Mouse (Mus musculus): Measurements from ENCODE around the gene Atg4d. TPM values are rescaled to one million over a fixed set of nuclear protein-coding genes. Genes with fewer than 3 reads are reported as not detected.
"Not testable (repeated sequence)": the region's sequence is repeated elsewhere in the genome, so short reads cannot be mapped to it uniquely, and the experiment has no call there.

Atg4d gene
- 53.1 and 55.0 TPM in 2 replicates for polyA plus RNA-seq (2015; fragmentation: Nextera tagmentation; extraction: Ambion mirVana)

DNA sequence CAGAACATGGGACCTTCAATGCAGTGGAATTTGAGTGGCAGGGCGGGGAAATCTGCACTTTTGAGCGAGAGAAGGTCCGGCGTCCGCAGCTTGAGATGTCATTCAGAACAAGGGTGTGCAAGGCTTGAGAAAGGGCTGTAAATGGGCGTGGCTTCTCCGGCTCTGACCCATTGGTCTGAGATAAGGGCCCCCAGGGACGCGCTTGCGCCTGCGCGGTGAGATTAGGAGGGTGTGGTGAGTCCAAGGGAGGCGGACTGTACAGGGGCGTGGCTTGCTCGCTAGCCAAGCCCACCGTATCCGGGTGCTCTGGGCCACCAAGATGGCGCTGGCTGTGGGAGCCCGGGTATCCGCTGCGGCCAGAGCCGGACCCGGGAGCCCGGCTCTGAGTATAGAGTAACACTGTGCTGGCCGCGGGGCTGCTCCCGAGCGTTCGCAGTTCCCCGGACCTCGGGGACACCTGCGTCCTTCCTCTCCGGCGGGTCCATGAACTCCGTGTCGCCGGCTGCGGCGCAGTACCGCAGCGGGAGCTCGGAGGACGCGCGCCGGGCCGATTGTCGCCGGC, at the start of gene Atg4d:
TSS of gene Atg4d (plus strand) at position 294 of the 562 bp plus-strand sequence.
- H3K27me3 ChIP-seq: no peaks in the 10 kb centered on the region
- H3K9me3 ChIP-seq: no peaks in the 10 kb centered on the region
- peak within 1 kb of the TSS; percentile 92 for H3K9ac ChIP-seq (replicated peaks)
- H3K4me2 ChIP-seq (replicated peaks): peak within 1 kb of the TSS; percentile 82
- peaks cover 21% of the 10 kb centered on the region for H3K4me1 ChIP-seq
- peaks cover 28% of the 10 kb centered on the region for H3K36me3 ChIP-seq
- ATAC-seq (replicated peaks): peak; percentile 97
- WGBS: under 1% methylated on average over 49 of the region's 49 CpGs
- peak within 1 kb of the TSS; percentile 70 for H3K27ac ChIP-seq (replicated peaks)
- peak within 1 kb of the TSS; percentile 84 for H3K4me3 ChIP-seq

DNA sequence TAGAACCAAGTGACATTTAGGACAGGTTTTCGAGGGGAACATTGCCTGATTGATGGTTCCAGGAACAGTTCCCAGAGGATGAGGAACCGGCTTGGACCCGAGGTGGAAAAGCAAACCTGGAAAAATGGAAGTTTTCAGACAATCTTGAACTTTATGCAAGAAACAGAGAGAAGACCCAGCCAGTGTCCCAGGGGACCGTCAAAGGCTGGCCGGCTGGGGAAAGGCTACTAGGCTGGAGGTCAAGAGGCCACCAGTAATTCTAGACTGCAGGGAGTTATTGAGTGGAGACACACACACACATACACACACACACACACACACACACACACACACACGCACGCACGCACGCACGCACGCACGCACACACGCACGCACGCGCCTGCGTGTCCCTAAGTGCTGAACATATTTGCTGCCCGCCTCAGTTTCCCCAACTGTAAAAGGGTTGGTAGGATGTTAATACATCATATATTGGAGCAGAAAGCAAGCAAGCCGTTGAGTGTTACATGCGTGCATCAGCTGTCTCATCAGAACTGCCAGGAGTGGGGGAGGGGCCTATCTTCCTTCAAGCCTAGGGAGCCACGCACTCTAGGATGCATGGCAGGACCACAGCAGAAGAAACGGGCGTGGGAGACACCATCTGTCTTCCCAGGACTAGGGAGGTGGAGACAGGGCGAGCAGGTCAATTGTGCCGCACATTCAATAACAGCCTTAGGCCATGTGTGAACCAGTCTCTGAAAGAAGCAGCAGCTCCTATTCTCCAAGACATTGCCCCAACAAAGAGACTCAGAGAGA, 48.8 kb upstream of the Atg4d start:
- H3K9me3 ChIP-seq: no peaks in the 10 kb centered on the region
- no peak overlapping the region for H3K9ac ChIP-seq (replicated peaks)
- peaks cover 5% of the 10 kb centered on the region; the same call in 1 of the 2 replicates for H3K36me3 ChIP-seq
- no peaks in the 10 kb centered on the region for H3K27me3 ChIP-seq
- ATAC-seq (replicated peaks): peak; percentile 62
- H3K4me2 ChIP-seq (replicated peaks): peak overlapping the region; percentile 20; the same call in 1 of the 2 replicates
- no peak overlapping the region for H3K27ac ChIP-seq (replicated peaks)
- H3K4me1 ChIP-seq: peaks cover 12% of the 10 kb centered on the region
- H3K4me3 ChIP-seq: no peak overlapping the region
- WGBS: 72% methylated on average over 25 of the region's 25 CpGs

DNA sequence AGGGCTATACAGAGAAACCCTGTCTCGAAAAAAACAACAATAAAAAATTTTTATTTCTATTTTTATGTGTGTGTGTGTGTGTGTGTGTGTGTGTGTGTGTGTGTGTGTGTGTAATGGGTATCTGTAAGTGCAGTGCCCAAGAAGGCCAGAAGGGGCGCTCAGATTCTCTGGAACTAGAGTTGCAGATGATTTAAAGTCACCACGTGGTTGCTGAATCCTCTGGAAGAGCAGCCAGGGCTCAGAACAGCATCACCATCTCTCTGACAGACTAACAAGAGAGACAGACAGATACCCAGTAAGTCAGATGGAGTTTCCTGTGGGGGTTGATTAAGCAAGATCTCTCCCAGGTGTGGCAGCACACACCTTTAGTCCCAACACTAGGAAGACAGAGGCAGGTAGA, 45.3 kb upstream of the Atg4d start:
- WGBS: 58% methylated on average over 3 of the region's 3 CpGs
- H3K36me3 ChIP-seq: no peaks in the 10 kb centered on the region
- no peak overlapping the region for H3K27ac ChIP-seq (replicated peaks)
- no peak overlapping the region for H3K4me2 ChIP-seq (replicated peaks)
- no peaks in the 10 kb centered on the region for H3K27me3 ChIP-seq
- peaks cover 15% of the 10 kb centered on the region for H3K4me1 ChIP-seq
- no peak for ATAC-seq (replicated peaks)
- no peak overlapping the region for H3K4me3 ChIP-seq
- H3K9ac ChIP-seq (replicated peaks): no peak overlapping the region
- H3K9me3 ChIP-seq: no peaks in the 10 kb centered on the region

DNA sequence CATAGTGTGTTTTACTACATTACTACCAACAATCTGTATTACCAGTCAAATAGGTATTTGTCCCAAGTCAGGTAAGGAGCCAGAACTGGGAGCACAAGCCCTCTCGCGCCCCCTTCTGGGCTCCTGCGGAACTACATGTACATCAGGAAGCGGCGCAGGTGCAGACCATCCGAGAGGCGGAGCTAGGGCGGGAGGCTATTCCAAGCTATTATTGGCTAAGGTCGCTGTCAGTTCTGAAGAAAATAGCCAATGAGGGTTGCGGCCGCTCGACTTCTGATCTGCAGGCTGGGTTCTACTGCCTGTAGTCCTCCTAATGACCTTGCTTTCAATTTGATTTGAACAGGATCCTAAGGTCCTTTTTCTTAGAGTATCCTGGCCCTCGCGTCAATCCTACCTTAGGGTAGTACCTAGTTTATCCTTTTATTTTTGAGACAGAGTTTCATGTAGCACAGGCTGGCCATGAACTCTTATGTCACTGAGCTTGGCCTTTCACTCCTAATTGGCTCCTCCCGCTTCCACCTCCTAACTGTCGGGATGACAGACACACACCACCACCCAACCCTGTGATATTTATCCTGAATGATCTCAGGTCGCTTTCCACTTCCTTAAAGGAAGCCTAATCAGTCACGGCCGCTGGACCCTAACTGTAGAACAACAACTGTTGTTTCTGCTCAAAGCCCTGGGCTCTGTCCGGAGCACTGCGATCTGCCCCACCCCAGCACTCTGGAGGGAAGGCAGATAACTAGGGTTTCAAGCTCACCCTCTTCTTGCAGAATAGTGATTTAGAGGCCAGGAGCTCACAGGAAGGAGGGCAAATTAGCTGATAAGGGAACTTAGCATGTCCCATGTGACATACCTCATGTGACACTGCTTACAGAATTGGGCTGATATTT, 44.4 kb upstream of the Atg4d start:
- Histone ChIP-seq H3K4me3 (peak overlapping the region; percentile 29), H3K4me2 (replicated peaks) (peak overlapping the region; percentile 39), H3K36me3 (no peaks in the 10 kb centered on the region), H3K27me3 (no peaks in the 10 kb centered on the region), H3K27ac (replicated peaks) (no peak overlapping the region), H3K4me1 (peaks cover 19% of the 10 kb centered on the region), H3K9ac (replicated peaks) (0 out of 2 replicates have a peak overlapping the region, but pooled peaks have one; percentile 5), H3K9me3 (no peaks in the 10 kb centered on the region)
- peak; percentile 84 for ATAC-seq (replicated peaks)
- 17% methylated on average over 21 of the region's 21 CpGs for WGBS

DNA sequence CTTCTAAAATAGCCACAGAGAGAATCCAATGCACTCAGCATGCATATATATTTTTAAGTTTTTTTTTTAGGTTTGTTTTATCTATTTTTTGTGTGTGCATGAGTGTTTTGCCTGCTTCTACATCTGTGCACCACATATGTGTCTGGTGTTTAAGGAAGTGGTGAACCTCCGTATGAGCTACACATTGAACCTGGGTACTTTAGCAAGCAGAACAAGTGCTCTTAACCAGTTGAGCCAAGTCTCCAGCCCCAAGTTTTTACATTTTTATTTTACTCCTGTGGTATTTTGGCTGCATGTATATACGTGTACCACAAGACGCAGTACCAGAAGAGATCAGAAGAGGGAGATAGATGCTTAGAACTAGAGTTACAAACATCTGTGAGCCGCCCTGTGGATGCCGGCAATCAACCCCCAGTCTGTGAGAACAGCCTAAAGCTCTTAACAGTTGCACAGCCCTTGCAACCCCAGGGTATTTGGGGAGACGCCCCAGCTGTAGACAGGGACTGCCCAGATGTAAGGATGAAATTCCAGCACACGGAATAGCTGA, 43.6 kb upstream of the Atg4d start:
- ATAC-seq (replicated peaks): peak; percentile 42; the same call in 1 of the 2 replicates
- WGBS: 16% methylated on average over 7 of the region's 7 CpGs

DNA sequence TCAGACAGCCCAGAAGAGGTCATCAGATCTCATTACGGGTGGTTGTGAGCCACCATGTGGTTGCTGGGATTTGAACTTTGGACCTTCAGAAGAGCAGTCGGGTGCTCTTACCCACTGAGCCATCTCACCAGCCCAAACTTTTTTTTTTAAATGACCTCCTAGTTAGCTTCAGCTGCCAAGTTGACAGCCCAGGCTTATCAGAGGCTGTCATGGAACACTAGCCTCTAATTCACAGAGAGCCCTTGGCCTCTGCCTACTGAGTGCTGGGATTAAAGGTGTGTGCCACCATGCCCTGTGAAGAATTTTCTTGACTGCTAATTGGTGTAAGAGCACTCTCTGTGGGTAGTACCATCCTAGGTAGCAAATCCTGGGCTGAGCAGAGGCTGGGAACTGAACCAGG, 41.6 kb upstream of the Atg4d start:
- not testable (repeated sequence) for H3K27me3 ChIP-seq; H3K4me3 ChIP-seq; H3K36me3 ChIP-seq; H3K9me3 ChIP-seq; H3K9ac ChIP-seq (replicated peaks); ATAC-seq (replicated peaks); H3K4me2 ChIP-seq (replicated peaks); H3K27ac ChIP-seq (replicated peaks)
- 96% methylated on average over 2 of the region's 2 CpGs for WGBS
- H3K4me1 ChIP-seq: peaks cover 26% of the 10 kb centered on the region

More for the DNA sequence above, 43.6 kb upstream of the Atg4d start:
- Histone ChIP-seq H3K9me3 (no peaks in the 10 kb centered on the region), H3K27me3 (no peaks in the 10 kb centered on the region), H3K9ac (replicated peaks) (no peak overlapping the region), H3K4me1 (peaks cover 16% of the 10 kb centered on the region), H3K27ac (replicated peaks) (no peak overlapping the region), H3K36me3 (no peaks in the 10 kb centered on the region), H3K4me2 (replicated peaks) (no peak overlapping the region), H3K4me3 (no peak overlapping the region)

DNA sequence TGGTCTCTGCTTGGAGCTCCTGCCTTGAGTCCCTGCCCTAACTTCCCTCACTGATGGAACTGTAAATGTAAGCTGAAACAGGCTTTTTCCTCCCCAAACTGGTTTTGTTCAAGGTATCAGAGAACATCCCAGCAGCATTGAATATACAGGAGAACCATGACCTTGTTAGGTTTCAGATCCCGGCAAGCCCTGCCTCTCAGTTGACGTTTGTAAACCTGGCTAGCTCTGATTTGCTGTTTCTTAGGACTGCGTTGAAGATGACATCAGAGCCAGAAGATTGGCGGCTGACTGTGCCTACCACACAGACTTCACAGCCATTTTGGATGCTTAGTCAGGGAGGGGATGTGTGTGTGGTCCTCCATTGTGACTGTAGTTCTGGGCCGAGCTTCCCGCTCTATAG, 41.2 kb upstream of the Atg4d start:
- WGBS: 90% methylated on average over 6 of the region's 6 CpGs
- ATAC-seq (replicated peaks): no peak
- H3K4me3 ChIP-seq: no peak overlapping the region
- 0 out of 2 replicates have a peak, but pooled peaks cover 1% of the 10 kb centered on the region for H3K36me3 ChIP-seq
- peaks cover 26% of the 10 kb centered on the region for H3K4me1 ChIP-seq
- H3K27me3 ChIP-seq: no peaks in the 10 kb centered on the region
- no peaks in the 10 kb centered on the region for H3K9me3 ChIP-seq
- H3K27ac ChIP-seq (replicated peaks): no peak overlapping the region
- H3K4me2 ChIP-seq (replicated peaks): no peak overlapping the region
- H3K9ac ChIP-seq (replicated peaks): no peak overlapping the region

DNA sequence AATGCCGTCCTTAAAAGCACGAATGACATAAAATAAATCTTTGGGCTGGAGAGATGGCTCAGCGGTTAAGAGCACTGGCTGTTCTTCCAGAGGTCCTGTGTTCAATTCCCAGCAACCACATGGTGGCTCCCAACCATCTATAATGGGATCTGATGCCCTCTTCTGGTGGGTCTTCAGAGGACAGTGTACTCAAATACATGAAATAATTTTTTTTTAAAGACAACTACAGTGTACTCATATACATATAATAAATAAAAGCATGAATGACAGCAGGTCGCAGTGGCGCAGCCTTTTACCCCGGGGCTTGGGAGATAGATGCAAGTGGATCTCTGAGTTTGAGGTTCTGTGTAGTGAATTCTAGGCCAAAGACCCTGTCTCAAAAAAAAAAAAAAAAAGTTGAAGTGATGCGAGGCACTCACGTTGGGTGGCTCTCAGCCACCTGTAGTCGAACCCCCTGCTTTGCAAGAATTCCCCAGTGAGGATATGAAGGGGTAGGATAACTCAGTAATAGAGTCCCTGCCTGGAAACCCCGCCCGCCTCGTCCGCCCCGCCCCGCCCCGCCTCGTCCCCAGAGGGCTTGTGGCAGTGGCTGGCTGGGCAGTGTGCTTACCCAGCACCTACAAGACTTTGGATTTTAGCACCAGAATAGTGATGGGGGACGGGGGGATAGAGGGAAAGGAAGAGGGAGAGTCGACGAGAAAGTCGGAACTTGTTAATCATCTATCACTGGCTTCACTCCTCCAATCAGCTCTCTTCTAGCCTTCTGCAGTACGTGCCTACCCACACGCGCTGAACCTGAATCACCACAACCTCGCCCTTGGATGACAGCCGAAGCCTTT, 40.3 kb upstream of the Atg4d start:
- Histone ChIP-seq H3K9me3 (no peaks in the 10 kb centered on the region), H3K9ac (replicated peaks) (no peak overlapping the region), H3K4me3 (peak overlapping the region; percentile 3; the same call in 1 of the 2 replicates), H3K27me3 (no peaks in the 10 kb centered on the region), H3K36me3 (peaks cover 9% of the 10 kb centered on the region; the same call in 1 of the 2 replicates), H3K27ac (replicated peaks) (no peak overlapping the region), H3K4me1 (peaks cover 26% of the 10 kb centered on the region), H3K4me2 (replicated peaks) (peak overlapping the region; percentile 22)
- 26% methylated on average over 26 of the region's 26 CpGs for WGBS
- ATAC-seq (replicated peaks): no peak

DNA sequence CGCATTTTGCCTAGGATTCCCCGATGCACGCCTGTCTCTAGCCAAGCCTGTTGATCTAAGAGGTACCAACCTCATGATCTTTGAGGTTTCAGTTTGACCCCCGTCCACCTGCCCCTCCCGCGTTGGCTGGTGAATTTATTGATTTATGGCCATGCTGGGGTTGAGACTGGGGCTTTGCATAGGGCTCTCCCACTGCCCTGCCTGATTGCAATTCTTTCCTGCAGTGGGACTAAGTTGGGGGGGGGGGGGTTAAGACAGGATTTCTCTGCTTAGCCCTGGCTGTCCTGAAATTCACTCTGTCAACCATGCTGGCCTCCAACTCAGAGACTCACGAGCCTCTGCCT, 39.7 kb upstream of the Atg4d start:
- Histone ChIP-seq H3K4me3 (peak overlapping the region; percentile 3; the same call in 1 of the 2 replicates), H3K27ac (replicated peaks) (no peak overlapping the region), H3K4me2 (replicated peaks) (peak overlapping the region; percentile 22), H3K9ac (replicated peaks) (no peak overlapping the region), H3K27me3 (no peaks in the 10 kb centered on the region), H3K36me3 (peaks cover 15% of the 10 kb centered on the region; the same call in 1 of the 2 replicates), H3K4me1 (peaks cover 26% of the 10 kb centered on the region), H3K9me3 (no peaks in the 10 kb centered on the region)
- no peak for ATAC-seq (replicated peaks)
- WGBS: 22% methylated on average over 7 of the region's 7 CpGs

DNA sequence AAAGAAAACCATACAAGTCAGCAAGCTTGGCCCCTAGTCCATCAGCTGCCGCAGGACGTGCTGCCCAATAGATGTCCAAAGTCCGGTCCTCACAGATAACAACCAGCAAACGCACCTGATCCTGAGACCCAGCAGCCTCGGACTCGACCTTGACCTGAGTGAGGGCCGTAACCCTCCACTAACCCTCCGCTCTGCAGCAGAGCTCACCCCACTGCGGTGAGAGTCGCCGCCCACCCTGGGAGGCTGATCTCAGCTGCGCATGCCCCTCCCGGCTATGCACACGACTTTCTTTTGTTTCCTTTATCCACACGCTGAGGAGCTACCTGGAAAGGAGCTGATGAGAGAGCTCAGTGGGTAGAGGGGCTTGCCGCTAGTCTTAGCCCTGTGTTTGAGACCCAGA, 37.8 kb upstream of the Atg4d start:
- Histone ChIP-seq H3K36me3 (peaks cover 21% of the 10 kb centered on the region; the same call in 1 of the 2 replicates), H3K9me3 (no peaks in the 10 kb centered on the region), H3K4me2 (replicated peaks) (peak overlapping the region; percentile 49), H3K27ac (replicated peaks) (0 out of 2 replicates have a peak overlapping the region, but pooled peaks have one; percentile 9), H3K4me3 (peak overlapping the region; percentile 33), H3K9ac (replicated peaks) (peak overlapping the region; percentile 48), H3K4me1 (peaks cover 18% of the 10 kb centered on the region), H3K27me3 (no peaks in the 10 kb centered on the region)
- ATAC-seq (replicated peaks): peak; percentile 64
- 14% methylated on average over 16 of the region's 16 CpGs for WGBS

DNA sequence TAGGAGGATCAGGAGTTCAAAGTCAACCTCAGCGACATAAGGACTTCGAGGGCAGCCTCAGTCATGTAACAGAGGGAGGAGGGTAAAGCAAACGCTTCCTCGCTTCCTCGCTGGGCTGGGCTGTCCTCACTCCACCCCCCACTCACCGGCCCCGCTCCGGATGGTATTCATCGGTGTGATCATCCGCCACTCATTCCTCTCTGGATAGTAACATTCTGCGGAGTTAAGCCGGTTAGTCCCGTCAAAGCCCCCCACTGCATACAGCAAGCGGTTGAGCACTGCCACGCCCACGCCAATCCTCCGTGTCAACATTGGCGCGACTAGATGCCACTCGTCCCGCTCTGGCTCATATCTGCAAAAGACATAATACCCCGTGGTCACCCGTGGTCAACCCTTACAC, 33.5 kb upstream of the Atg4d start:
- Histone ChIP-seq H3K4me3 (no peak overlapping the region), H3K9me3 (no peaks in the 10 kb centered on the region), H3K9ac (replicated peaks) (no peak overlapping the region), H3K4me2 (replicated peaks) (no peak overlapping the region), H3K27ac (replicated peaks) (no peak overlapping the region), H3K4me1 (peaks cover 15% of the 10 kb centered on the region), H3K36me3 (peaks cover 39% of the 10 kb centered on the region; the same call in 1 of the 2 replicates), H3K27me3 (no peaks in the 10 kb centered on the region)
- WGBS: 62% methylated on average over 23 of the region's 23 CpGs
- ATAC-seq (replicated peaks): no peak
